Mouse (Mus musculus): ENCODE data around the gene Erv3. TPM values are rescaled to one million over a fixed set of nuclear protein-coding genes. Genes with fewer than 3 reads are reported as not detected.
A peak's percentile ranks its signal among the peaks of the same experiment; 100 is the strongest.

Erv3 gene
- polyA plus RNA-seq, 1 experiment from 2014 or later: not detected

- WGBS: 24% methylated on average over 14 of the region's 14 CpGs
- H3K9ac ChIP-seq: no peak overlapping the region
- peak overlapping the region; percentile 49 for H3K4me2 ChIP-seq
- peaks cover 6% of the 10 kb centered on the region; the same call in 1 of the 2 replicates for H3K4me1 ChIP-seq
- no peaks in the 10 kb centered on the region for H3K9me3 ChIP-seq (replicated peaks)
- peak; percentile 66 for ATAC-seq
- H3K27me3 ChIP-seq: no peaks in the 10 kb centered on the region
- no peak overlapping the region for H3K27ac ChIP-seq
- H3K4me3 ChIP-seq: no peak overlapping the region
- H3K36me3 ChIP-seq (ENCODE audit: poor library complexity, severe bottlenecking): no peaks in the 10 kb centered on the region
Measured at GRCm38 (mm10) chr2:131820088-131820675, 39.4 kb downstream of the Erv3 start.

DNA sequence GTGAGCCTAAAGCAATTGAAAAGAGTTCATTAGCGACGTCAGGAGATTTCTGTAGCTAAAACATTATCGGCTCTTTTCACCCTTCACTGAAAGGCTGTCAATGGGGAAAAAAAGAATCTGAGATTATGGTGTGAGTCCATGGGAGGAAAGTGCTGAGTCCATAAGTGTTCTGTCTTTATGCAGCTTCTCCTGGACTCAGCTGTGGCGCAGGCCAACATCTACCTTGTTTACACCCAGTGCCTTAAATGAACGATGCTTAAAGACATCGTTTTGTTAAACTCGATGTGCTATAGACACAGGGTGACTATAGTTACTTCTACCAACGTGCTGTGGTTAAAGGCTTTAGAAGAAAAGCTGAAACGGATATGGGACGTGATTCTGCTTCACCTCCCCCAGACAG lies 45.2 kb downstream of the Erv3 start:
- Histone ChIP-seq H3K27me3 (peaks cover 6% of the 10 kb centered on the region), H3K9me3 (replicated peaks) (no peaks in the 10 kb centered on the region), H3K4me2 (no peak overlapping the region), H3K4me3 (no peak overlapping the region), H3K4me1 (no peaks in the 10 kb centered on the region), H3K9ac (no peak overlapping the region), H3K36me3 (ENCODE audit: poor library complexity, severe bottlenecking) (no peaks in the 10 kb centered on the region), H3K27ac (no peak overlapping the region)
- 62% methylated on average over 10 of the region's 10 CpGs for WGBS
- no peak for ATAC-seq

DNA sequence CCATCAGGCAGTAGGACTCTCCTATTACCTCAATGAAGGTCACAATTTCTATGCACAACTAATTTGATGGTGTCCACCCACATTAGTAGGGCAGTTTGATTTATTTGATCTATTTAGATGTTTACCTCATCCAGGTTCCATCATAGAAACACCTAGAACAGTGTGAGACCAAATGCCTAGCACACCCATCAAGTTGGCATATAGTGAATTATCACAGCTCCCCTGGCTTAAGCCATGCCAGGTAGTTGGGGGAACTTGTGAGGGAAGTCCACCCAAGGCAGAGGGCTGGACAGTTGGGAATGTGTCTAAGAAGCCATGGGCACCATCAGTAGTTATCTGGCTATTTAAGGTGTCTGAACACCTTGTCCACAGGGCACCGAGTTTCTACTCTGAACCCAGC lies 46.1 kb downstream of the Erv3 start:
- H3K27ac ChIP-seq: no peak overlapping the region
- peaks cover 6% of the 10 kb centered on the region; the same call in 1 of the 2 replicates for H3K4me1 ChIP-seq
- H3K4me2 ChIP-seq: no peak overlapping the region
- no peak overlapping the region for H3K9ac ChIP-seq
- WGBS: 81% methylated on average over 1 of the region's 1 CpGs
- no peak overlapping the region for H3K4me3 ChIP-seq
- no peaks in the 10 kb centered on the region for H3K36me3 ChIP-seq (ENCODE audit: poor library complexity, severe bottlenecking)
- H3K9me3 ChIP-seq (replicated peaks): no peaks in the 10 kb centered on the region
- no peak for ATAC-seq
- H3K27me3 ChIP-seq: peaks cover 6% of the 10 kb centered on the region

DNA sequence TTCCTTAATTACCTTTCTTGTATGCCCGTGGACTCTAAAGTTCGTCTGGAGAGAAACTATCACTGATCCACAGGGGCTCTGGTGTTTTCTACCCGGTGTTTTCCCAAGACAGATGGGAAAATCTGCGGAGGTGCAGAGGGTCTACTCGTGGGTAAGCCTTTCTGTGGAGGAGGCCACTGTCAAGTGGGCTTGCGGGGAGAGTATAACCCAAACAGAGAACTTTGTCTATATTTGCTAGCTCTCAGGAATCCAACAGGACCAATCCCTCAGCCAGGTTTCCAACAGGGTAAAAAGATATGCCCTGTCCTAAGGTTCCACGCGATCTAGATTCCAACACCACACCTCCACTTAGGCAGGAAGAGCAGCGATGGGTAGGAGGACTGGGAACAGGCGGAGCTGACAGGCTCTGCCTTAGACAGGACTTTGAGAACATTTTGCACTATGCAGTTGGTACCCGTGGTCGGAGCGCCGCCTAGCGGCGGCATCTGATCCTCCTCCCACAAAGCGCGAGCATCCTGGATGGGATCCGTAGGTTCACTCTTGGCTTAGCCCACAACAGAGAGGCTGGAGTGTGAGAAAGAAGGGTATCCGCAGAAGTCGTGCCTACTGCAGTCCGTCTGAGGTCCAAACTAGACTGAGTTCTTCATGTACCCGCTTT lies 46.9 kb downstream of the Erv3 start:
- ATAC-seq: peak; percentile 91
- Histone ChIP-seq H3K36me3 (ENCODE audit: poor library complexity, severe bottlenecking) (no peaks in the 10 kb centered on the region), H3K4me1 (peaks cover 6% of the 10 kb centered on the region; the same call in 1 of the 2 replicates), H3K4me2 (no peak overlapping the region), H3K9ac (no peak overlapping the region), H3K27me3 (peaks cover 6% of the 10 kb centered on the region), H3K4me3 (no peak overlapping the region), H3K27ac (no peak overlapping the region), H3K9me3 (replicated peaks) (no peaks in the 10 kb centered on the region)
- WGBS: 21% methylated on average over 23 of the region's 23 CpGs

GRCm38 (mm10) chr2:131811607-131812006 lies 47.9 kb downstream of the Erv3 start:
- peaks cover 6% of the 10 kb centered on the region; the same call in 1 of the 2 replicates for H3K4me1 ChIP-seq
- no peak overlapping the region for H3K9ac ChIP-seq
- H3K4me2 ChIP-seq: no peak overlapping the region
- H3K27ac ChIP-seq: no peak overlapping the region
- H3K27me3 ChIP-seq: peaks cover 6% of the 10 kb centered on the region
- no peaks in the 10 kb centered on the region for H3K9me3 ChIP-seq (replicated peaks)
- no peaks in the 10 kb centered on the region for H3K36me3 ChIP-seq (ENCODE audit: poor library complexity, severe bottlenecking)
- no peak for ATAC-seq
- no peak overlapping the region for H3K4me3 ChIP-seq
- 96% methylated on average over 2 of the region's 2 CpGs for WGBS

GRCm38 (mm10) chr2:131808856-131809255 lies 50.7 kb downstream of the Erv3 start:
- Histone ChIP-seq H3K4me2 (no peak overlapping the region), H3K27me3 (peaks cover 6% of the 10 kb centered on the region), H3K4me3 (no peak overlapping the region), H3K4me1 (peaks cover 6% of the 10 kb centered on the region; the same call in 1 of the 2 replicates), H3K9ac (no peak overlapping the region), H3K27ac (no peak overlapping the region), H3K36me3 (ENCODE audit: poor library complexity, severe bottlenecking) (no peaks in the 10 kb centered on the region), H3K9me3 (replicated peaks) (no peaks in the 10 kb centered on the region)
- whole genome bisulfite sequencing: 30% methylated on average over 7 of the region's 7 CpGs
- ATAC-seq: no peak

- Histone ChIP-seq H3K36me3 (ENCODE audit: poor library complexity, severe bottlenecking) (no peaks in the 10 kb centered on the region), H3K4me3 (no peak overlapping the region), H3K27me3 (no peaks in the 10 kb centered on the region), H3K9ac (no peak overlapping the region), H3K4me2 (no peak overlapping the region), H3K4me1 (peaks cover 6% of the 10 kb centered on the region; the same call in 1 of the 2 replicates), H3K27ac (no peak overlapping the region), H3K9me3 (replicated peaks) (no peaks in the 10 kb centered on the region)
- no peak for ATAC-seq
- 72% methylated on average over 11 of the region's 11 CpGs for WGBS
Measured at GRCm38 (mm10) chr2:131807660-131808059, 51.9 kb downstream of the Erv3 start.

- no peak for ATAC-seq
- 89% methylated on average over 7 of the region's 7 CpGs for WGBS
- no peaks in the 10 kb centered on the region for H3K9me3 ChIP-seq (replicated peaks)
- H3K4me1 ChIP-seq: peaks cover 6% of the 10 kb centered on the region; the same call in 1 of the 2 replicates
- H3K27me3 ChIP-seq: no peaks in the 10 kb centered on the region
- H3K4me2 ChIP-seq: no peak overlapping the region
- H3K4me3 ChIP-seq: no peak overlapping the region
- no peaks in the 10 kb centered on the region for H3K36me3 ChIP-seq (ENCODE audit: poor library complexity, severe bottlenecking)
- H3K9ac ChIP-seq: no peak overlapping the region
- no peak overlapping the region for H3K27ac ChIP-seq
Measured at GRCm38 (mm10) chr2:131806863-131807262, 52.7 kb downstream of the Erv3 start.

GRCm38 (mm10) chr2:131805306-131805705 lies 54.2 kb downstream of the Erv3 start:
- H3K27me3 ChIP-seq: no peaks in the 10 kb centered on the region
- H3K9ac ChIP-seq: no peak overlapping the region
- no peak overlapping the region for H3K4me3 ChIP-seq
- H3K4me1 ChIP-seq: peaks cover 6% of the 10 kb centered on the region; the same call in 1 of the 2 replicates
- H3K27ac ChIP-seq: no peak overlapping the region
- WGBS: 75% methylated on average over 1 of the region's 1 CpGs
- H3K4me2 ChIP-seq: no peak overlapping the region
- H3K36me3 ChIP-seq (ENCODE audit: poor library complexity, severe bottlenecking): no peaks in the 10 kb centered on the region
- no peak for ATAC-seq
- no peaks in the 10 kb centered on the region for H3K9me3 ChIP-seq (replicated peaks)

DNA sequence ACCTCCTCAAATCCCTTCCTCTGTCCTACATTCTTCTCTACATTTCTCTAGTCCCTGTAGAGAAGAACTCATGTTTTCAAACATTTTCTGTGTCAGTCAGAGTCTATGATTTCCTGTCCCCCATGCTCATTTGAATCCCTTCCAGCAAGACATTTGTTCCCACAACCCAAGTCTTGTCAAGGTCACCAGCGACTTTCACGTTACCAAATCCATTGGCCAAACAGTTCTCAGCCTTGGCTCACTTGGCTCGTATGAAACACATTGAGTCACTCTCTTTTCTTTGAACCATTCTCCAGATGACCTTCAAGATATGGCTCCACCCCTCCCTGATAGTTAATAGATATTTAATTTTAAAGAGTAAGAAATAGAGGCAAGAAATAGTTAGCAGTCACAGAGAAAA lies 55.7 kb downstream of the Erv3 start:
- H3K27me3 ChIP-seq: no peaks in the 10 kb centered on the region
- H3K36me3 ChIP-seq (ENCODE audit: poor library complexity, severe bottlenecking): no peaks in the 10 kb centered on the region
- H3K4me2 ChIP-seq: no peak overlapping the region
- H3K27ac ChIP-seq: no peak overlapping the region
- ATAC-seq: no peak
- H3K4me3 ChIP-seq: no peak overlapping the region
- peaks cover 2% of the 10 kb centered on the region; the same call in 1 of the 2 replicates for H3K4me1 ChIP-seq
- no peak overlapping the region for H3K9ac ChIP-seq
- WGBS: 87% methylated on average over 3 of the region's 3 CpGs
- H3K9me3 ChIP-seq (replicated peaks): no peaks in the 10 kb centered on the region
